Mouse (Mus musculus) embryonic fibroblast, embryonic 13.5 days (primary cell): ENCODE results near the gene 4921507P07Rik.

Experiments
- CTCF ChIP-seq: IDR thresholded peaks from 2 replicates; pipeline ENCODE4 v1.5.1; 2011; ENCODE audit warnings: mild to moderate bottlenecking, control low read depth, low read length, moderate library complexity, borderline replicate concordance; ENCODE audit not compliant: insufficient read depth
- POLR2A ChIP-seq: IDR thresholded peaks from 2 replicates; pipeline ENCODE4 v1.6.1; 2011; ENCODE audit warnings: low read depth, mild to moderate bottlenecking, control low read depth, low read length, moderate library complexity

- TF ChIP-seq CTCF (no peak), POLR2A (no peak)
These were observed 65.4 kb downstream of the 4921507P07Rik start for GRCm38 (mm10) chr6:50531003-50531402.
